Mouse (Mus musculus): ENCODE measurements at regions not wholly inside any gene's neighbourhood (a gene's known extent, or its start where the extent isn't known, plus 50 kb on each side); places are given as distances from the start of the nearest gene placed in this dataset.
A peak's percentile ranks its signal among the peaks of the same experiment; 100 is the strongest.

DNA sequence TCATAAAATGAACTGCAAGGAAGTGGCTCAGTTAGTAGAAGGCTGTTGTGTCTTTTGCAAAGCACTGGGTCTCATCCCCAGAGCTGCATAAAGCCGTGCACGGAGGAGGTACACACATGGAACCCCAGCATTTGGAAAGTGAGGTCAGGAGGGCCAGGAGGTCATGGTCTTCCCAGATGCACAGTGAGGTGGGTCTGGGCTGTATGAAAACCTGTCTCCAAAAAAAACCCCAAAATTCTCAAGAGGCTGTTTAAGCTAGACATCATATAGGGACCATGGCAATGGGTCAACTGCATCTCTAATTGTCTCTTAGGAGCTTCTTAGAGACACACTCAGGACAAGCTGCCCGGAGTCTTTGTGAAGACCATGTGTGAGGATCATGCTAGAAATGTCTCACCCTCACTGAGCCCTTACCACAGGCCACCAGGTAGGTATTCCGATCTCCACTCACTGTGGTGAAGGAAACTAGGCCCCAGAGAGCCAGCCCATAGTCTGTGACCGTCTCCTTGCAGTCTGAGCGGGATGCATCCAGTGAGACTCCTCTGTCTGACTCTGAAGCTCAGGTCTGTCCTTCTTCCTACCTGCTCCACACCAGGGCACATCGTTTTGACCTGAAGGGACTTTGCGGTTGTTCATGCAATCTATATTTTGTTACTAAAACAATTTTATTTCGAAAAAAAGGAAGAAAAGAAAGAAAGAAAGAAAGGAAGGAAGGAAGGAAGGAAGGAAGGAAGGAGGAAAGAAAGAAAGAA, 60.6 kb upstream of the Cpsf6 start:
- H3K9me3 ChIP-seq (replicated peaks; ENCODE audit: control insufficient read depth, low read length) = peaks cover 5% of the 10 kb centered on the region
- no peaks in the 10 kb centered on the region for H3K36me3 ChIP-seq (ENCODE audit: control insufficient read depth, insufficient read depth)
- ATAC-seq (replicated peaks; ENCODE audit: extremely low read depth, insufficient read depth, low FRiP score) = no peak
- H3K27me3 ChIP-seq (ENCODE audit: control insufficient read depth, insufficient read depth, low read length) = peaks cover 7% of the 10 kb centered on the region
- WGBS = 85% methylated on average over 9 of the region's 9 CpGs
- H3K4me3 ChIP-seq (ENCODE audit: low read length) = no peak overlapping the region
- no peak overlapping the region for H3K9ac ChIP-seq (ENCODE audit: low read length)
- peaks cover 5% of the 10 kb centered on the region for H3K4me1 ChIP-seq (ENCODE audit: control insufficient read depth, insufficient read depth, low read length)
- H3K27ac ChIP-seq (ENCODE audit: low read length) = no peak overlapping the region
- no peak overlapping the region for H3K4me2 ChIP-seq (ENCODE audit: low read depth, low read length)

DNA sequence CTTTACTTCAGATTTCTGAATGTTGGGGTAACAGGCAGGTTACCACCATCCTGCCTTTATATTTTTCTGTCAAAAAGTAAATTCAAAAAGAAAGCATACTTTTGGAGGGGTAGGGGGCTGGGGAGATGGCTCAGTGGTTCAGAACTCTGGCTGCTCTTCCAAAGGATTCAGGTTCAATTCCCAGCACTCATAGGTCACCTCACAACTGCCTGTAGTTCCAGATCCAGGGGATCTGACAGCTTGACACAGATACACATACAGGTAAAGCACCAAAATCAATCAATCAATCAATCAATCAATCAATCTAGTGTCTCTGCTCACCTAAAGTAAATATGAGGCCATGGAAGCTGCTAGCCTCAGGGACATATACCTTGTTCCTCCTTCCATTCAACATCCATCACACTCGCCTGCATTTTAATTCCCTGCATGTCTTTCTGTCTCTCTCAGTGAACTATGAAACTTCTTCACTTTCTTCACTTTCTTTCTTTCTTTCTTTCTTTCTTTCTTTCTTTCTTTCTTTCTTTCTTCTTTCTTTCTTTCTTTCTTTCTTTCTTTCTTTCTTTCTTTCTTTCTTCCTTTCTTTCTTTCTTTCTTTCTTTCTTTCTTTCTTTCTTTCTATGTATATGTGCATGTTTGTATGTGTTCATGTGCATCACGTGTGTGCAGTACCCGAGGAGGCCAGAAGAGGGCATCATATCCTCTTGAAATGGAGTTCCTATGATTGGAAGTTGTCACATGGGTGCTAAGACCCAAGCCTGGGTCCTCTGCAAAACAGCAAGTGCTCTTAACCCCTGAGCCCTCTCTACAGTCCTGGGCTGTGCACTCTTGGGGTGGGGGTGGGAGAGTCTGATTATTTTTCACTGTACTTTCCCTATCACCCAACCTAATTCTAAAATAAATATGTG, 59.6 kb upstream of the Cpsf6 start:
- WGBS = 86% methylated on average over 3 of the region's 3 CpGs

DNA sequence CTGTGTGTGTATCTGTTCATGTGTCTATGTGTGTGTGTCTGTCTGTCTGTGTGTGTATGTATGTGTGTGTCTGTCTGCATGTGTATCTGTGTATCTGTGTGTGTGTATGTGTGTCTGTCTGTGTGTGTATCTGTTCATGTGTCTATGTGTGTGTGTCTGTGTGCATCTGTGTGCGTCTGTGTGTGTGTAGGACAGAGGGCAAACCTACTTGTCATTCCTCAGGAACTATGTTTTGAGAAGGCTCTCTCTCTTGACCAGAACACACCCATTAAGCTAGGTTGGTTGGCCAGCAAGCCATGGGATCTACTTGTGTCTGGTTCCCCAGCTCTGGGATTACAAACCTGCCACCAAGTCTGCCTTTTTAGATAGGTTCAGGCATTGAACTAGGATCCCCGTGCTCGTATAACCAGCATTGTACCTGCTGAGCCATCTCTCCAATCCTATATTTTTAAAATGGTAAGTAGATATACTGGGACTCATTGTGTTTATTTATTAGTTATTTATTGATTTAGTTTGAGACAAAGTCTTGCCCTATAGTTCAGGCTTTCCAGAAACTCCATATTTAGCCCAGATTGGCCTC, 58.9 kb upstream of the Cpsf6 start:
- WGBS = 90% methylated on average over 3 of the region's 3 CpGs
- H3K27me3 ChIP-seq (ENCODE audit: control insufficient read depth, insufficient read depth, low read length) = peaks cover 7% of the 10 kb centered on the region
- H3K27ac ChIP-seq (ENCODE audit: low read length) = no peak overlapping the region
- no peaks in the 10 kb centered on the region for H3K36me3 ChIP-seq (ENCODE audit: control insufficient read depth, insufficient read depth)
- peaks cover 5% of the 10 kb centered on the region for H3K9me3 ChIP-seq (replicated peaks; ENCODE audit: control insufficient read depth, low read length)
- no peak overlapping the region for H3K9ac ChIP-seq (ENCODE audit: low read length)
- H3K4me1 ChIP-seq (ENCODE audit: control insufficient read depth, insufficient read depth, low read length) = peaks cover 9% of the 10 kb centered on the region
- no peak overlapping the region for H3K4me3 ChIP-seq (ENCODE audit: low read length)
- no peak overlapping the region for H3K4me2 ChIP-seq (ENCODE audit: low read depth, low read length)
- ATAC-seq (replicated peaks; ENCODE audit: extremely low read depth, insufficient read depth, low FRiP score) = no peak

More for the DNA sequence above, 59.6 kb upstream of the Cpsf6 start:
- H3K4me3 ChIP-seq (ENCODE audit: low read length) = no peak overlapping the region
- peaks cover 5% of the 10 kb centered on the region for H3K9me3 ChIP-seq (replicated peaks; ENCODE audit: control insufficient read depth, low read length)
- no peak overlapping the region for H3K9ac ChIP-seq (ENCODE audit: low read length)
- ATAC-seq (replicated peaks; ENCODE audit: extremely low read depth, insufficient read depth, low FRiP score) = no peak
- no peaks in the 10 kb centered on the region for H3K36me3 ChIP-seq (ENCODE audit: control insufficient read depth, insufficient read depth)
- H3K27me3 ChIP-seq (ENCODE audit: control insufficient read depth, insufficient read depth, low read length) = peaks cover 7% of the 10 kb centered on the region
- H3K27ac ChIP-seq (ENCODE audit: low read length) = no peak overlapping the region
- H3K4me1 ChIP-seq (ENCODE audit: control insufficient read depth, insufficient read depth, low read length) = peaks cover 9% of the 10 kb centered on the region
- H3K4me2 ChIP-seq (ENCODE audit: low read depth, low read length) = no peak overlapping the region

DNA sequence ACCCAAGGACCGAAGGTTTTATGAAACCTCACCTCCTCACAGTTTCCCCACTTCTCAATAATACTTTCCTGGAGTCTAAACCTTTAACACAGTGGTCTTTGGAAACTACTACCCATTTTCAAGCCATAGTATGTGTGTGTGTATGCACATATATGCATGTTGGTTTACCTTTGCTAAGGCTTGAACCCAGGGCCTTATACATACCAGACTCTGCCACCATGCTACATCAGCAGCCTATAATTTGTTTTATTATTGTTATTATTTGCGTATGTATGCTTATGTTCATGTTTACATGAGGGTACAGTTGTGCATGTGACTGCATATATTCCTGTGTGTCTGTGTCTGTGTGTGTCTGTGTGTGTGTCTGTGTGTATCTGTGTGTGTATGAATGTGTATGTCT, 58.2 kb upstream of the Cpsf6 start:
- H3K27ac ChIP-seq (ENCODE audit: low read length) = no peak overlapping the region
- H3K36me3 ChIP-seq (ENCODE audit: control insufficient read depth, insufficient read depth) = no peaks in the 10 kb centered on the region
- no peak overlapping the region for H3K4me3 ChIP-seq (ENCODE audit: low read length)
- peaks cover 7% of the 10 kb centered on the region for H3K27me3 ChIP-seq (ENCODE audit: control insufficient read depth, insufficient read depth, low read length)
- ATAC-seq (replicated peaks; ENCODE audit: extremely low read depth, insufficient read depth, low FRiP score) = no peak
- 90% methylated on average over 2 of the region's 2 CpGs for WGBS
- no peak overlapping the region for H3K4me2 ChIP-seq (ENCODE audit: low read depth, low read length)
- H3K9ac ChIP-seq (ENCODE audit: low read length) = no peak overlapping the region
- peaks cover 2% of the 10 kb centered on the region for H3K9me3 ChIP-seq (replicated peaks; ENCODE audit: control insufficient read depth, low read length)
- H3K4me1 ChIP-seq (ENCODE audit: control insufficient read depth, insufficient read depth, low read length) = peaks cover 9% of the 10 kb centered on the region

DNA sequence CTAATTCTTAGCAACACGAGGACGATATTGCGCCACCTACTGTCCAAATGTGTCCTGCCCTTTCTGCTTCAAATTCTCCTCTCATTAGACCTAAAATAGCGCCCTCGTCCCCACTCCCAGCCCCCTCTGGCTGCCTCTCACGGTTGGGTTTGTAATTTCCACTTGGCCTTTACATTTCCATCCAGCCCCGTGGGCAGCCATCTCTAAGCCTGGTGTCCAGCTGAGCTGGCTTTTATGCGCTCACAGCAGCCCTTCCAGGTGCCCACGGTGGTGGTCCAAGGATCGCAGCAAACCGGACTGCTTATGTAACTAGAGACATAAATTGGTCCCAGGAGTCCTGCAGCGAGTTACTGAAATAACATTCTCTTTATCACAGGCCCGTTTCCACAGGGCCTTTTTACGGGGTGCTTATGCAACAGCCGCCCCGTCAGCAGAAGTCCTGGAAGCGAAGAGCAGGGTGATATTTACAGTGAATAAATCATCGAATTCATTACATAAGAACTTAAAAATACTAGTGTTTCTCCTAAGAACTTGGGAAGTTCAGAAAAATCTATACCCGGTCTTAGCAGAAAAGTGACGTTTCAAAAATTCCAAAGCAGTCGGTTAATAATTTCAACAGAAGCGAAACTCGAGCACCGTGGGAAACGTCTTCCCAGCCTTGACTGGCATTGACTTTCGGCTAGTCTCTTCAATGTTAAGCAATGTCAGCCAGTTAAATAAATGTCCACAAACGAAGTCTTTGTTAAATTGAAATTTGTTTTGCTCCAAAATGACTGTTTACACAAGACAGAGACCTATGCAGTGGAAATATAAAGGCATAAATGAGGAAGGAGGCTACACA, 57.3 kb upstream of the Cpsf6 start:
- no peak overlapping the region for H3K4me2 ChIP-seq (ENCODE audit: low read depth, low read length)
- H3K27me3 ChIP-seq (ENCODE audit: control insufficient read depth, insufficient read depth, low read length) = peaks cover 7% of the 10 kb centered on the region
- H3K9me3 ChIP-seq (replicated peaks; ENCODE audit: control insufficient read depth, low read length) = no peaks in the 10 kb centered on the region; the same call in 1 of the 2 replicates
- H3K4me3 ChIP-seq (ENCODE audit: low read length) = no peak overlapping the region
- no peak for ATAC-seq (replicated peaks; ENCODE audit: extremely low read depth, insufficient read depth, low FRiP score)
- H3K9ac ChIP-seq (ENCODE audit: low read length) = no peak overlapping the region
- 47% methylated on average over 27 of the region's 27 CpGs for WGBS
- H3K27ac ChIP-seq (ENCODE audit: low read length) = no peak overlapping the region
- H3K4me1 ChIP-seq (ENCODE audit: control insufficient read depth, insufficient read depth, low read length) = peaks cover 9% of the 10 kb centered on the region
- no peaks in the 10 kb centered on the region for H3K36me3 ChIP-seq (ENCODE audit: control insufficient read depth, insufficient read depth)

DNA sequence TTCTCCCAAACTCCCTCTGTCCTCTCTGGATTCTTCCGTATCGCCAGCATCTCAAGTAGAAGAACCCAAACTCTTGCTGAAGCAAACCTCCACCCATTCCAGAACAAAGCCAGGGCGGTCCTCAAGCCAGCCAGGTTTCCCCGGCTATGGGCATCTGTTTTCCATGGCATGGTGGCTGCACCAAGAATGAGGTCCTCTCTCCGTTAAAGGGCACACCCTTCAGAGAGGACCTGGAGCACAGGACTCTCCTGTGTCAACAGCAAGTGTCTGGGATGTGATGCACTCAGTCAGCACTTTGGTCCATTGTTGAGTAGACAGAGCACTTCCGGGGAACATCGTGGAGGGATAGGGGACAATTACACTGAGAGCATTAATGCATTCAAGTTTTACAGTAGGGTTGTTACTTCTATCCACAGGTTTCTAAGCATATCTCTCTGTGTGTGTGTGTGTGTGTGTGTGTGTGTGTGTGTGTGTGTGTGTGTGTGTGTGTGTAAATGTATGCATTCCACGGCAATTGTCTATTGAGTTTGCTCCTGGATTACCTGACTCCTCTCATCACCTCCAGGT, 56.6 kb upstream of the Cpsf6 start:
- Histone ChIP-seq H3K27ac (ENCODE audit: low read length) (no peak overlapping the region), H3K9me3 (replicated peaks; ENCODE audit: control insufficient read depth, low read length) (no peaks in the 10 kb centered on the region; the same call in 1 of the 2 replicates), H3K36me3 (ENCODE audit: control insufficient read depth, insufficient read depth) (no peaks in the 10 kb centered on the region), H3K9ac (ENCODE audit: low read length) (no peak overlapping the region), H3K4me3 (ENCODE audit: low read length) (no peak overlapping the region), H3K27me3 (ENCODE audit: control insufficient read depth, insufficient read depth, low read length) (peaks cover 7% of the 10 kb centered on the region), H3K4me2 (ENCODE audit: low read depth, low read length) (no peak overlapping the region), H3K4me1 (ENCODE audit: control insufficient read depth, insufficient read depth, low read length) (peaks cover 9% of the 10 kb centered on the region)
- ATAC-seq (replicated peaks; ENCODE audit: extremely low read depth, insufficient read depth, low FRiP score) = no peak
- 58% methylated on average over 8 of the region's 8 CpGs for WGBS

DNA sequence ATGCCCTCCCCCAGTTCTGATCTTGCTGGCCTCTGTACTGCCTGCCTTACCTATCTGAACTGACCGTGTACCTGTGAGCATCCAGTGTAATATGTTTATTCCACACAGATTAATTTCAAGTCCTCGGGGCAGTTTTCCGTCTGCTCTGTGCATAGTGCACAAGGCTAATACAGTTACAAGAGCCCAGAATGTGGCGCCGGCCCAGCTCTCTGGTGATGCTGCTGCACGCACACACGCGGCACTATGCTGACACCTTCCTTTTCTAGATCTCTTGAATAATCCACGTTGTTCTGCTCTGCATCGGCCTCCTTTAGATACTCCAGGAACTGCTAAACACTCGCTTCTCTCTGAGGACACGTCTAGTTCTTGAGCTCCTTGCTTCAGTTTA, 55.9 kb upstream of the Cpsf6 start:
- H3K4me2 ChIP-seq (ENCODE audit: low read depth, low read length) = peak overlapping the region; percentile 60
- no peaks in the 10 kb centered on the region for H3K36me3 ChIP-seq (ENCODE audit: control insufficient read depth, insufficient read depth)
- peaks cover 9% of the 10 kb centered on the region for H3K27me3 ChIP-seq (ENCODE audit: control insufficient read depth, insufficient read depth, low read length)
- no peak overlapping the region; the same call in 1 of the 2 replicates for H3K4me3 ChIP-seq (ENCODE audit: low read length)
- no peak overlapping the region for H3K27ac ChIP-seq (ENCODE audit: low read length)
- WGBS = 46% methylated on average over 12 of the region's 12 CpGs
- ATAC-seq (replicated peaks; ENCODE audit: extremely low read depth, insufficient read depth, low FRiP score) = no peak
- peaks cover 9% of the 10 kb centered on the region for H3K4me1 ChIP-seq (ENCODE audit: control insufficient read depth, insufficient read depth, low read length)
- peak overlapping the region; percentile 6; the same call in 1 of the 2 replicates for H3K9ac ChIP-seq (ENCODE audit: low read length)
- no peaks in the 10 kb centered on the region; the same call in 1 of the 2 replicates for H3K9me3 ChIP-seq (replicated peaks; ENCODE audit: control insufficient read depth, low read length)

Data from heart, embryonic 16.5 days (tissue).